Mouse (Mus musculus): ENCODE measurements at regions not wholly inside any gene's neighbourhood (a gene's known extent, or its start where the extent isn't known, plus 50 kb on each side); places are given as distances from the start of the nearest gene placed in this dataset.
A peak's percentile ranks its signal among the peaks of the same experiment; 100 is the strongest.

- H3K36me3 ChIP-seq (ENCODE audit: control insufficient read depth, insufficient read depth, low read length): no peaks in the 10 kb centered on the region
- no peak overlapping the region for H3K9ac ChIP-seq (ENCODE audit: low read length)
- 56% methylated on average over 2 of the region's 2 CpGs for WGBS
- H3K4me3 ChIP-seq (ENCODE audit: low read depth, low read length): no peak overlapping the region
- ATAC-seq (ENCODE audit: insufficient read depth, low FRiP score, low TSS enrichment) (no peak), DNase-seq (ENCODE audit: low spot score) (no peak)
- no peak overlapping the region for H3K27ac ChIP-seq (ENCODE audit: low read depth, low read length)
- no peaks in the 10 kb centered on the region for H3K9me3 ChIP-seq (ENCODE audit: control insufficient read depth, low read length)
- no peak overlapping the region for H3K4me2 ChIP-seq (ENCODE audit: low read depth)
- no peaks in the 10 kb centered on the region for H3K4me1 ChIP-seq (ENCODE audit: control insufficient read depth, insufficient read depth, low read length)
- H3K27me3 ChIP-seq (ENCODE audit: control insufficient read depth, insufficient read depth, low read length): no peaks in the 10 kb centered on the region
Measured at GRCm38 (mm10) chr2:105454353-105454752, 55.2 kb upstream of the Rcn1 start.

DNA sequence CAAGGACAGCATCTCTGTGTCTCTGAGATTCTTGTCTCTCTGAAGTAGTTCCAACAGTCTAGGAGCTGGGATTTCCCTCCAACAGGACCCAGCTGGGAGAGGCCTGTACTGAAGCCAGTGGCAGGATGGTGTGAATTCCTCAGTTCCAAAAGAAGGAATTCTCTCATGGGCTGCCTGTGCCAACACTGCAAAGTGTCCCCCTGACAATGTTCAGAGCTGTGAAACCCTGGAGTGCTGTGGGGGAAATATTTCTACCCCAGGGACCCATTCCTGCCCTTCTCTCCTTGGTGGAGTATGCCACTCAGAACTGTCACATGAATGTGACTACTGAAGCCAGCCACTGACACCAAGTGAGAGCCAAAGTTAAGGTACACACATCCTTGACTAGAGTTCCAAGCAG is 55.7 kb upstream of the Rcn1 start:
- Histone ChIP-seq H3K4me3 (ENCODE audit: low read depth, low read length) (no peak overlapping the region), H3K4me2 (ENCODE audit: low read depth) (no peak overlapping the region), H3K36me3 (ENCODE audit: control insufficient read depth, insufficient read depth, low read length) (no peaks in the 10 kb centered on the region), H3K4me1 (ENCODE audit: control insufficient read depth, insufficient read depth, low read length) (no peaks in the 10 kb centered on the region), H3K9ac (ENCODE audit: low read length) (no peak overlapping the region), H3K9me3 (ENCODE audit: control insufficient read depth, low read length) (no peaks in the 10 kb centered on the region), H3K27me3 (ENCODE audit: control insufficient read depth, insufficient read depth, low read length) (no peaks in the 10 kb centered on the region), H3K27ac (ENCODE audit: low read depth, low read length) (no peak overlapping the region)
- ATAC-seq (ENCODE audit: insufficient read depth, low FRiP score, low TSS enrichment) (no peak), DNase-seq (ENCODE audit: low spot score) (no peak)

DNA sequence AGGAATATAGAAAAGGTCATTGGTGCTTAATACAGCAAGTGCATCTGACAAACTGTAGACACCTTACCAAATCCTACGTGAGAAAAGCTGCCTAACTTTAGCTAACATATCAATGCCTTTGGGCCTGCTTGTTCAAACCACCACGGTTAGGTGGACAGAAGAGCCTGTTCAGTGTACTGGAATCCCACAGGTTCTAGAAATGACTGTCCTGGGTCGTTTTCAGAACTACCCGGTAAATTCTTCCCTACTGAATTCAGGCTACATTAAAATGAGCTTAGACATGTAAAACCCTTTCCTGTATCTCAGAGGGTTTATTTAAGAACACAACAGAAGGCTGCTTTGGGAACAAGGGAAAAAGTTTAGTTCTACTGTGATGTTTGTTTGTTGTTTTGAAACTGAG is 59.5 kb upstream of the Rcn1 start:
- ATAC-seq (ENCODE audit: insufficient read depth, low FRiP score, low TSS enrichment): no peak
- no peaks in the 10 kb centered on the region for H3K9me3 ChIP-seq (ENCODE audit: control insufficient read depth, low read length)
- WGBS: 88% methylated on average over 4 of the region's 4 CpGs

DNA sequence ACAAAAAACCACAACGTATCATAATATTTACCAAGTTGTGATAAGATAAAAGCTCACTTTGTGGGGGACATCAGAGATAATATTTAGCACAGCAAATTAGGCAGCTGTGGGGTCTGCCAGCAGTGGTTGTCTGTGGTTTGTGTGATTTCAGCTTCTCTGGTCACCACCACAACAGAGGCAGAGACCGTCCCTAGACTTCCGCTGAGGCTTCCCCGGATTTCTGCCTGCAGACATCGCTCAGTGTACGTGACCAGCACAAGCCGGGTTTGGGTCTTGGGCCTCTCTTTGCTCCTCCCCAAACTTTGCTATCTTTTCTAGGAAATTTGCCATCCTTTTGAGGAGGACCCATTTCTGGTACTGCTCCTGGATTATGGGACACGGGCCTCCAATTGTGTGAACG is 60.4 kb upstream of the Rcn1 start:
- no peak for ATAC-seq (ENCODE audit: insufficient read depth, low FRiP score, low TSS enrichment)
- H3K27ac ChIP-seq (ENCODE audit: low read depth, low read length): no peak overlapping the region
- no peak overlapping the region for H3K9ac ChIP-seq (ENCODE audit: low read length)
- H3K4me3 ChIP-seq (ENCODE audit: low read depth, low read length): no peak overlapping the region
- no peaks in the 10 kb centered on the region for H3K9me3 ChIP-seq (ENCODE audit: control insufficient read depth, low read length)
- WGBS: 86% methylated on average over 9 of the region's 9 CpGs
- no peaks in the 10 kb centered on the region for H3K36me3 ChIP-seq (ENCODE audit: control insufficient read depth, insufficient read depth, low read length)
- H3K4me1 ChIP-seq (ENCODE audit: control insufficient read depth, insufficient read depth, low read length): no peaks in the 10 kb centered on the region
- no peak overlapping the region for H3K4me2 ChIP-seq (ENCODE audit: low read depth)
- no peaks in the 10 kb centered on the region for H3K27me3 ChIP-seq (ENCODE audit: control insufficient read depth, insufficient read depth, low read length)
- no peak for DNase-seq (ENCODE audit: low spot score)

More for the DNA sequence above, 59.5 kb upstream of the Rcn1 start:
- DNase-seq (ENCODE audit: low spot score): no peak
- Histone ChIP-seq H3K27me3 (ENCODE audit: control insufficient read depth, insufficient read depth, low read length) (no peaks in the 10 kb centered on the region), H3K36me3 (ENCODE audit: control insufficient read depth, insufficient read depth, low read length) (no peaks in the 10 kb centered on the region), H3K4me1 (ENCODE audit: control insufficient read depth, insufficient read depth, low read length) (no peaks in the 10 kb centered on the region), H3K27ac (ENCODE audit: low read depth, low read length) (no peak overlapping the region), H3K4me3 (ENCODE audit: low read depth, low read length) (no peak overlapping the region), H3K4me2 (ENCODE audit: low read depth) (no peak overlapping the region), H3K9ac (ENCODE audit: low read length) (no peak overlapping the region)

DNA sequence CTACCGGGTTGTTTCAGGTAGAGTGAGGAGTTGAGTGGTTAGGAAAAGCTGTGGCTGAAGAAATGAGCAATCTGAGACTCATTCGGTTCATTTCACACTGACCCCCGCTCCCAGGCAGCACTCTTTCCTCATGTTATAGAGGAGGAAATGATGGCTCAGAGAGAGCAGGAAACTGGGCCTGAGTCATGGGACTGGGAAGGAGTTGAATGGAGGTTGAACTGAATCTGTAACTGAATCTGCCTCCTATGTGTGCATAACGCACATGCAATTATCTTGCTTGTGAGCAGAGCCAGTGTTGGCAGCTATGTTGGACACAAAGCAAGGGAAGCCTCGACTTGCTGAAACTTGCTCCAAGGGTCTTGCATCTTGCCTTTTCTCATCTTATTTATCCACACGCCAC is 66.5 kb upstream of the Rcn1 start:
- Histone ChIP-seq H3K36me3 (ENCODE audit: control insufficient read depth, insufficient read depth, low read length) (no peaks in the 10 kb centered on the region), H3K27me3 (ENCODE audit: control insufficient read depth, insufficient read depth, low read length) (no peaks in the 10 kb centered on the region), H3K9ac (ENCODE audit: low read length) (no peak overlapping the region), H3K4me1 (ENCODE audit: control insufficient read depth, insufficient read depth, low read length) (no peaks in the 10 kb centered on the region), H3K4me3 (ENCODE audit: low read depth, low read length) (no peak overlapping the region), H3K9me3 (ENCODE audit: control insufficient read depth, low read length) (no peaks in the 10 kb centered on the region), H3K27ac (ENCODE audit: low read depth, low read length) (no peak overlapping the region), H3K4me2 (ENCODE audit: low read depth) (no peak overlapping the region)
- DNase-seq (ENCODE audit: low spot score) (no peak), ATAC-seq (ENCODE audit: insufficient read depth, low FRiP score, low TSS enrichment) (no peak)
- 91% methylated on average over 6 of the region's 6 CpGs for WGBS

- Histone ChIP-seq H3K36me3 (ENCODE audit: control insufficient read depth, insufficient read depth, low read length) (no peaks in the 10 kb centered on the region), H3K4me2 (ENCODE audit: low read depth) (no peak overlapping the region), H3K4me1 (ENCODE audit: control insufficient read depth, insufficient read depth, low read length) (no peaks in the 10 kb centered on the region), H3K9ac (ENCODE audit: low read length) (no peak overlapping the region), H3K4me3 (ENCODE audit: low read depth, low read length) (no peak overlapping the region), H3K27me3 (ENCODE audit: control insufficient read depth, insufficient read depth, low read length) (no peaks in the 10 kb centered on the region), H3K27ac (ENCODE audit: low read depth, low read length) (no peak overlapping the region), H3K9me3 (ENCODE audit: control insufficient read depth, low read length) (no peaks in the 10 kb centered on the region)
- peak; percentile 47 for DNase-seq (ENCODE audit: low spot score)
- no peak for ATAC-seq (ENCODE audit: insufficient read depth, low FRiP score, low TSS enrichment)
- 40% methylated on average over 5 of the region's 5 CpGs for WGBS
Measured at GRCm38 (mm10) chr2:105468930-105469329, 69.8 kb upstream of the Rcn1 start.

- no peak overlapping the region for H3K4me3 ChIP-seq (ENCODE audit: low read depth, low read length)
- no peak overlapping the region for H3K4me2 ChIP-seq (ENCODE audit: low read depth)
- DNase-seq (ENCODE audit: low spot score) (no peak), ATAC-seq (ENCODE audit: insufficient read depth, low FRiP score, low TSS enrichment) (peak; percentile 20; the same call in 1 of the 2 replicates)
- 70% methylated on average over 7 of the region's 7 CpGs for WGBS
- no peaks in the 10 kb centered on the region for H3K9me3 ChIP-seq (ENCODE audit: control insufficient read depth, low read length)
- no peak overlapping the region for H3K9ac ChIP-seq (ENCODE audit: low read length)
- no peaks in the 10 kb centered on the region for H3K4me1 ChIP-seq (ENCODE audit: control insufficient read depth, insufficient read depth, low read length)
- no peaks in the 10 kb centered on the region for H3K36me3 ChIP-seq (ENCODE audit: control insufficient read depth, insufficient read depth, low read length)
- no peaks in the 10 kb centered on the region for H3K27me3 ChIP-seq (ENCODE audit: control insufficient read depth, insufficient read depth, low read length)
- no peak overlapping the region for H3K27ac ChIP-seq (ENCODE audit: low read depth, low read length)
Measured at GRCm38 (mm10) chr2:105476028-105476677, 77.0 kb upstream of the Rcn1 start.

DNA sequence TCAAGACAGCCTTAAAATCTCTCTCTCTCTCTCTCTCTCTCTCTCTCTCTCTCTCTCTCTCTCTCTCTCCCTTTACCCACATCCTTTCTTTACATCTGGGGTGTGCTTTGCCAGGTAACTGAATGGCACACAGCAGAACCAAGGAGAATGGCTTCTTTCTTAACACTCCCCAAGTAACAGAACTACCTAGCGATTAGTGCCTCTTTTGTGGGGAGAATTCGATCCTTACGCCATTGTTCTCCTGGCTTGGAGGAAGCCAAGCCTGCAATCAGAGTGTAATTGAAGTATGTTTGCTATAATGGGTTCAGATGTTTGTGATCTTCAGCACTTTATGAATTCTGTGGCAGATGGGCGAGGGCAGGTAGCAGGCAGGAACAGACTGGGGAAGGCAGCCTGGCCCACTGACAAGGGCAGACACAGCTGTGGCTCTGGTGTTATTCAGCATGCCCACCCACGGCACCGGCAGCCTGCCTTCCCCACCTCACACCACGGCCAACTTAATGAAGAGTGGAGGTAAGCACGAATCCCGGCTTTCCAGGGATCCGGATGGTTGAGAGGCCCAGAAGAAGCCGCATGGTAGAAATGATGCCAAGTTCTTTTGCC is 83.0 kb upstream of the Rcn1 start:
- WGBS: 74% methylated on average over 11 of the region's 11 CpGs
- no peaks in the 10 kb centered on the region for H3K4me1 ChIP-seq (ENCODE audit: control insufficient read depth, insufficient read depth, low read length)
- H3K4me3 ChIP-seq (ENCODE audit: low read depth, low read length): no peak overlapping the region
- no peak overlapping the region for H3K4me2 ChIP-seq (ENCODE audit: low read depth)
- H3K36me3 ChIP-seq (ENCODE audit: control insufficient read depth, insufficient read depth, low read length): no peaks in the 10 kb centered on the region
- no peak overlapping the region for H3K27ac ChIP-seq (ENCODE audit: low read depth, low read length)
- no peaks in the 10 kb centered on the region for H3K9me3 ChIP-seq (ENCODE audit: control insufficient read depth, low read length)
- no peak for ATAC-seq (ENCODE audit: insufficient read depth, low FRiP score, low TSS enrichment)
- no peak for DNase-seq (ENCODE audit: low spot score)
- no peaks in the 10 kb centered on the region for H3K27me3 ChIP-seq (ENCODE audit: control insufficient read depth, insufficient read depth, low read length)
- H3K9ac ChIP-seq (ENCODE audit: low read length): no peak overlapping the region

DNA sequence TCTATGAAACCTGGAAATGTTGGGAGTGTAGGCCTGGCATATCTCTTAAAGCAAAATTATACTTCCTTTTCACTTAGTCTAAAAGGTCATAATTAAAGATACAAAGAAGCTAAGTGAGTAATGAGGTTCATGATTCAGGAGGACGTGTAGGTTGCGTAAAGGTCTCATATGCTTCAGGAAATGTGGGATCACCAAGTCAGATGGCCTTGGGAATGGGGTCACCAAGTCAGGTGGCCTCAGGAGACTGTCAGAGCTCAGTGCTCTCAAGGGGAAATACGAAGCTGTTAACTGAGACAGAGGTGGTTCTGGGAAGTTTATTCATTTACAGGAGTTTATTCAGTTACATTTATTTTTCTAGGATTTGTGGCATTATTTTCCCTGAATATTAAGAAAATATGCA is 85.4 kb upstream of the Rcn1 start:
- Histone ChIP-seq H3K4me1 (ENCODE audit: control insufficient read depth, insufficient read depth, low read length) (no peaks in the 10 kb centered on the region), H3K27me3 (ENCODE audit: control insufficient read depth, insufficient read depth, low read length) (no peaks in the 10 kb centered on the region), H3K27ac (ENCODE audit: low read depth, low read length) (no peak overlapping the region), H3K9ac (ENCODE audit: low read length) (no peak overlapping the region), H3K9me3 (ENCODE audit: control insufficient read depth, low read length) (no peaks in the 10 kb centered on the region), H3K4me3 (ENCODE audit: low read depth, low read length) (no peak overlapping the region), H3K36me3 (ENCODE audit: control insufficient read depth, insufficient read depth, low read length) (no peaks in the 10 kb centered on the region), H3K4me2 (ENCODE audit: low read depth) (no peak overlapping the region)
- WGBS: 66% methylated on average over 3 of the region's 3 CpGs
- no peak for ATAC-seq (ENCODE audit: insufficient read depth, low FRiP score, low TSS enrichment)
- DNase-seq (ENCODE audit: low spot score): no peak

All from neural tube, embryonic 11.5 days (tissue).